Mouse (Mus musculus) C2C12 (cell line): ENCODE measurements around the gene Agtrap.

ENCODE experiments used
- CEBPB ChIP-seq: IDR thresholded peaks from one replicate; pipeline ENCODE4 v1.6.1; 2011; ENCODE audit warnings: low read depth, mild to moderate bottlenecking, control low read depth, moderate library complexity
- CTCF ChIP-seq: IDR thresholded peaks from one replicate; pipeline ENCODE4 v1.5.1; 2011; ENCODE audit not compliant: control insufficient read depth, insufficient read depth, insufficient read length
- FOSL1 ChIP-seq: IDR thresholded peaks from one replicate; pipeline ENCODE4 v1.8.0; 2011; ENCODE audit warnings: mild to moderate bottlenecking, low read length; ENCODE audit not compliant: poor library complexity, insufficient read depth, severe bottlenecking
- MAX ChIP-seq: IDR thresholded peaks from one replicate; pipeline ENCODE4 v1.6.1; 2011; ENCODE audit warnings: mild to moderate bottlenecking, control low read depth
- MYOD1 ChIP-seq: IDR thresholded peaks from one replicate; pipeline ENCODE4 v1.6.1; 2011; ENCODE audit warnings: low read depth; ENCODE audit not compliant: control insufficient read depth, insufficient read length
- MYOG ChIP-seq: IDR thresholded peaks from one replicate; pipeline ENCODE4 v1.6.1; 2011; ENCODE audit not compliant: control insufficient read depth, insufficient read length; ENCODE audit errors: extremely low read depth
- USF1 ChIP-seq: IDR thresholded peaks from one replicate; pipeline ENCODE4 v1.6.1; 2011; ENCODE audit warnings: low read depth, mild to moderate bottlenecking, control low read depth, moderate library complexity

- TF ChIP-seq CTCF (no peak), CEBPB (no peak), MYOD1 (no peak), MAX (no peak), MYOG (no peak), USF1 (no peak), FOSL1 (no peak)
Observed at GRCm38 (mm10) chr4:148128241-148128640, 40.4 kb upstream of the Agtrap start.
